Mouse (Mus musculus) hindbrain, postnatal 0 days (tissue): ENCODE measurements at regions not wholly inside any gene's neighbourhood (a gene's known extent, or its start where the extent isn't known, plus 50 kb on each side); places are given as distances from the start of the nearest gene placed in this dataset.

Experiments used
- ATAC-seq: fragments of 200-750 bp; cut with Nextera tagmentation; 2 replicates; pipeline ENCODE4 v1.8.0; 2017; ENCODE audit warnings: mild to moderate bottlenecking, moderate TSS enrichment, moderate library complexity
- DNase-seq: peaks from one replicate; pipeline ENCODE4 v3.0.0-alpha.2; 2015; ENCODE audit warnings: low spot score
- H3K27ac ChIP-seq: fragments of 300-500 bp; sonication (generic); 2 replicates; pipeline ENCODE4 v1.5.1; 2014; ENCODE audit warnings: mild to moderate bottlenecking
- H3K27me3 ChIP-seq: fragments of 300-500 bp; sonication (generic); 2 replicates; pipeline ENCODE4 v1.6.1; 2014; ENCODE audit warnings: low read length, mixed read lengths; ENCODE audit not compliant: insufficient read depth
- H3K36me3 ChIP-seq: fragments of 300-500 bp; sonication (generic); 2 replicates; pipeline ENCODE4 v1.6.1; 2014; ENCODE audit warnings: low read length, mixed read lengths; ENCODE audit not compliant: insufficient read depth
- H3K4me1 ChIP-seq: fragments of 300-500 bp; sonication (generic); 2 replicates; pipeline ENCODE4 v1.6.1; 2014; ENCODE audit warnings: antibody characterized with exemption, low read length, mixed read lengths; ENCODE audit not compliant: insufficient read depth
- H3K4me2 ChIP-seq: fragments of 300-500 bp; sonication (generic); 2 replicates; pipeline ENCODE4 v1.6.1; 2014; ENCODE audit warnings: low read depth, mild to moderate bottlenecking, low read length, moderate library complexity, mixed read lengths
- H3K4me3 ChIP-seq: fragments of 300-500 bp; sonication (generic); 2 replicates; pipeline ENCODE4 v1.5.1; 2014; ENCODE audit warnings: low read length
- H3K9ac ChIP-seq: fragments of 300-500 bp; sonication (generic); replicated peaks from 2 replicates; pipeline ENCODE4 v1.6.1; 2014; ENCODE audit warnings: mild to moderate bottlenecking, low read length, moderate library complexity, mixed read lengths
- H3K9me3 ChIP-seq: fragments of 300-500 bp; sonication (generic); 2 replicates; pipeline ENCODE4 v1.6.1; 2016; ENCODE audit warnings: low read length, mixed read lengths
- CTCF ChIP-seq: IDR thresholded peaks from 2 replicates; pipeline ENCODE4 v1.5.1; 2016; ENCODE audit warnings: antibody characterized with exemption, control low read depth, low read depth
- WGBS: fragments of 180-500 bp; shearing (Covaris S2); extraction: QIAGEN DNeasy Blood & Tissue Kit; methylation state at CpG from one replicate; pipeline ENCODE4 v1.1.7; 2014; 5-methylcytosine and 5-hydroxymethylcytosine counted together

GRCm38 (mm10) chr8:26553691-26554090, 423.4 kb upstream of the Zfp703 start:
- Histone ChIP-seq H3K9me3 (no peaks in the 10 kb centered on the region), H3K27ac (no peak overlapping the region), H3K27me3 (no peaks in the 10 kb centered on the region), H3K4me1 (no peaks in the 10 kb centered on the region), H3K4me3 (no peak overlapping the region), H3K36me3 (no peaks in the 10 kb centered on the region), H3K4me2 (no peak overlapping the region), H3K9ac (no peak overlapping the region)
- DNase-seq, result no peak
- no peak for ATAC-seq
- no peak for TF ChIP-seq CTCF
- 75% methylated on average over 5 of the region's 5 CpGs for WGBS

- Histone ChIP-seq H3K9ac (no peak overlapping the region), H3K4me3 (no peak overlapping the region), H3K27me3 (no peaks in the 10 kb centered on the region), H3K36me3 (no peaks in the 10 kb centered on the region), H3K4me2 (no peak overlapping the region), H3K4me1 (no peaks in the 10 kb centered on the region), H3K9me3 (no peaks in the 10 kb centered on the region), H3K27ac (no peak overlapping the region)
- ATAC-seq, result no peak
- no peak for DNase-seq
- no peak for TF ChIP-seq CTCF
- WGBS, result 57% methylated on average over 5 of the region's 5 CpGs
Measured at GRCm38 (mm10) chr8:26559196-26559595, 417.9 kb upstream of the Zfp703 start.

DNA sequence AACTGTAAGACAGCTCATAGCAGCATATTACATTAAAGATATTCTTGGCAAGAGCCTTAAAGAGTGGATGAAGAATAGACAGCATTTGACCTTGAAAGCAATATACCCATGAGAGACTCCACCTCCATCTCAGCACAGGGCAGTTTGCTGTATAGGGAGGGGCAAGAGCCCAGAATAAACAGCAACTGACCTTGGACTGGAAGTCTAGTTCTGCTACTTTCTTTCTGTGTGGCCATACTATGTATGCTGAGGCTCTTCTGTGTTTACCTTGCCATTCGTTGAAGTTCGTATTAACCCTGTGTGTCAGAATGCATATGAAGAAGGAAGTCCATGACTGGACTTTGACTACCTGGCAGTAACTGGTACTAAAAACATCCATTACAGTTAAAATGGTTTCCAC, 414.0 kb upstream of the Zfp703 start:
- H3K4me2 ChIP-seq, result no peak overlapping the region
- no peaks in the 10 kb centered on the region for H3K27me3 ChIP-seq
- DNase-seq (no peak), ATAC-seq (no peak)
- H3K36me3 ChIP-seq, result no peaks in the 10 kb centered on the region
- no peak overlapping the region for H3K4me3 ChIP-seq
- 93% methylated on average over 2 of the region's 2 CpGs for WGBS
- H3K9me3 ChIP-seq, result no peaks in the 10 kb centered on the region
- H3K4me1 ChIP-seq, result no peaks in the 10 kb centered on the region
- no peak overlapping the region for H3K27ac ChIP-seq
- TF ChIP-seq CTCF, result no peak
- no peak overlapping the region for H3K9ac ChIP-seq

DNA sequence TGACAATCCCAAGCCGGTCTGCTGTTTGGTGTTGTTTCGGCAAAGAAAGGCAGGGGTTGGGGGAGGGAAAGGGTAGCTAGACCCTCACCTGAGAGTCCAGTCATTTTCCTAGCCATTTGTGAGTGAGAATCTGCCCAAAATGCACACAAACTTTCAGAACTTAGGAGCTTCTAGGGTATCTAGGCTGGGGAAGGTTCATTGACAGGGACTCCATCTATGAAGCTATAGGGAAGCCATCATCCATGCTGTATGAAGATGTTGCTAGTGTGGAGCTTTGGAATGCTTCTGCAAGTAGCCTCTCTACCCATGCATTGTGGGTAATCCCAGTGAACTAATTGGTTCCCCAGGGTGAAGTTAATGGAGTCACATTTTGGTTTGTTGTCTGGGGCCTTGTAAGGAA, 412.9 kb upstream of the Zfp703 start:
- Histone ChIP-seq H3K27me3 (no peaks in the 10 kb centered on the region), H3K27ac (no peak overlapping the region), H3K4me3 (no peak overlapping the region), H3K9me3 (no peaks in the 10 kb centered on the region), H3K9ac (no peak overlapping the region), H3K36me3 (no peaks in the 10 kb centered on the region), H3K4me1 (no peaks in the 10 kb centered on the region), H3K4me2 (no peak overlapping the region)
- 95% methylated on average over 2 of the region's 2 CpGs for WGBS
- TF ChIP-seq CTCF, result no peak
- ATAC-seq, result no peak
- no peak for DNase-seq

- 57% methylated on average over 15 of the region's 15 CpGs for WGBS
- no peak for DNase-seq
Measured at GRCm38 (mm10) chr8:26568423-26569060, 408.6 kb upstream of the Zfp703 start.

GRCm38 (mm10) chr8:26588841-26589240, 388.3 kb upstream of the Zfp703 start:
- peak; percentile 62 for DNase-seq
- 45% methylated on average over 1 of the region's 1 CpGs for WGBS
- Histone ChIP-seq H3K36me3 (no peaks in the 10 kb centered on the region), H3K4me2 (no peak overlapping the region), H3K27ac (no peak overlapping the region), H3K27me3 (no peaks in the 10 kb centered on the region), H3K4me1 (no peaks in the 10 kb centered on the region), H3K9me3 (no peaks in the 10 kb centered on the region), H3K4me3 (no peak overlapping the region), H3K9ac (no peak overlapping the region)
- ATAC-seq, result peak; percentile 43; the same call in 1 of the 2 replicates
- TF ChIP-seq CTCF, result no peak; the same call in 1 of the 2 replicates

More at GRCm38 (mm10) chr8:26568423-26569060, 408.6 kb upstream of the Zfp703 start:
- TF ChIP-seq CTCF, result no peak
- H3K4me3 ChIP-seq, result no peak overlapping the region
- no peaks in the 10 kb centered on the region for H3K4me1 ChIP-seq
- no peaks in the 10 kb centered on the region for H3K27me3 ChIP-seq
- 0 out of 2 replicates have a peak overlapping the region, but pooled peaks have one; percentile 10 for H3K4me2 ChIP-seq
- H3K36me3 ChIP-seq, result no peaks in the 10 kb centered on the region
- H3K9me3 ChIP-seq, result no peaks in the 10 kb centered on the region
- ATAC-seq, result no peak
- H3K9ac ChIP-seq, result no peak overlapping the region
- H3K27ac ChIP-seq, result no peak overlapping the region

GRCm38 (mm10) chr8:26590591-26591212, 386.4 kb upstream of the Zfp703 start:
- TF ChIP-seq CTCF, result no peak
- H3K4me2 ChIP-seq, result no peak overlapping the region
- H3K4me3 ChIP-seq, result no peak overlapping the region
- no peaks in the 10 kb centered on the region for H3K27me3 ChIP-seq
- H3K4me1 ChIP-seq, result no peaks in the 10 kb centered on the region
- H3K9me3 ChIP-seq, result no peaks in the 10 kb centered on the region
- H3K27ac ChIP-seq, result no peak overlapping the region
- WGBS, result 76% methylated on average over 2 of the region's 2 CpGs
- no peaks in the 10 kb centered on the region for H3K36me3 ChIP-seq
- ATAC-seq (0 out of 2 replicates have a peak, but pooled peaks have one; percentile 55), DNase-seq (peak; percentile 16)
- H3K9ac ChIP-seq, result no peak overlapping the region
